Mouse (Mus musculus) adrenal gland, adult (tissue): ENCODE data around the gene Klhl22.
"Not testable (repeated sequence)": the region's sequence is repeated elsewhere in the genome, so short reads cannot be mapped to it uniquely, and the experiment has no call there.

Experiments
- DNase-seq, 2 experiments: peaks; one replicate each; pipeline ENCODE4 v3.0.0; 2022 to 2023; ENCODE audit warnings: low spot score in 1 of 2; ENCODE audit not compliant: inconsistent age in 2 of 2

Gene Klhl22

GRCm38 (mm10) chr16:17759344-17759773, at the start of gene Klhl22:
Gene Klhl22 (plus strand): TSS chr16:17759618.
- peak; percentile 93 to 97 for DNase-seq

- peak in 1 of 2 experiments; percentile 66 for DNase-seq
Observed at GRCm38 (mm10) chr16:17717791-17718190, 41.6 kb upstream of the Klhl22 start.

GRCm38 (mm10) chr16:17721114-17721808, 38.2 kb upstream of the Klhl22 start:
- DNase-seq, result no peak

- DNase-seq, result peak in 1 of 2 experiments; percentile 15
Observed at GRCm38 (mm10) chr16:17721822-17722460, 37.5 kb upstream of the Klhl22 start.

- peak; percentile 92 to 97 for DNase-seq
Observed at GRCm38 (mm10) chr16:17722461-17723324, 36.7 kb upstream of the Klhl22 start.

GRCm38 (mm10) chr16:17723325-17723626, 36.1 kb upstream of the Klhl22 start:
- no peak for DNase-seq

- no peak for DNase-seq
Observed at GRCm38 (mm10) chr16:17724448-17724847, 35.0 kb upstream of the Klhl22 start.

GRCm38 (mm10) chr16:17727179-17727861, 32.1 kb upstream of the Klhl22 start:
- DNase-seq, result peak; percentile 40 to 85

GRCm38 (mm10) chr16:17729974-17730373, 29.4 kb upstream of the Klhl22 start:
- DNase-seq, result no peak

GRCm38 (mm10) chr16:17732021-17732420, 27.4 kb upstream of the Klhl22 start:
- no peak for DNase-seq

GRCm38 (mm10) chr16:17732431-17732830, 27.0 kb upstream of the Klhl22 start:
- no peak for DNase-seq

GRCm38 (mm10) chr16:17732841-17733340, 26.5 kb upstream of the Klhl22 start, which contains the start of gene Med15:
Gene Med15 (minus strand): TSS chr16:17732891.
- DNase-seq, result no peak

- DNase-seq, result no peak
Observed at GRCm38 (mm10) chr16:17733646-17734045, 25.8 kb upstream of the Klhl22 start.

- not testable (repeated sequence) for DNase-seq
Observed at GRCm38 (mm10) chr16:17734872-17735271, 24.5 kb upstream of the Klhl22 start.

- no peak for DNase-seq
Observed at GRCm38 (mm10) chr16:17736156-17736555, 23.3 kb upstream of the Klhl22 start.

GRCm38 (mm10) chr16:17740080-17740479, 19.3 kb upstream of the Klhl22 start:
- no peak for DNase-seq

GRCm38 (mm10) chr16:17742810-17743209, 16.6 kb upstream of the Klhl22 start:
- DNase-seq, result no peak

- no peak for DNase-seq
Observed at GRCm38 (mm10) chr16:17743279-17743678, 16.1 kb upstream of the Klhl22 start.

- peak in 1 of 2 experiments; percentile 55 for DNase-seq
Observed at GRCm38 (mm10) chr16:17744536-17744935, 14.9 kb upstream of the Klhl22 start.

GRCm38 (mm10) chr16:17745067-17745466, 14.4 kb upstream of the Klhl22 start:
- no peak for DNase-seq

- DNase-seq, result peak in 1 of 2 experiments; percentile 17
Observed at GRCm38 (mm10) chr16:17753001-17753400, 6.4 kb upstream of the Klhl22 start.
